Mouse (Mus musculus) midbrain, embryonic 14.5 days (tissue): ENCODE measurements around the gene Lrrk2. TPM values are rescaled to one million over a fixed set of nuclear protein-coding genes. Genes with fewer than 3 reads are reported as not detected.

ENCODE experiments used
- ATAC-seq: fragments of 200-750 bp; cut with Nextera tagmentation; 2 replicates; pipeline ENCODE4 v1.8.0; 2017; ENCODE audit warnings: moderate number of reproducible peaks, moderate library complexity; ENCODE audit not compliant: low FRiP score, low TSS enrichment
- DNase-seq: peaks from one replicate; pipeline ENCODE4 v3.0.0-alpha.2; 2015
- H3K27ac ChIP-seq: fragments of 300-500 bp; sonication (generic); replicated peaks from 2 replicates; pipeline ENCODE4 v1.5.1; 2014; ENCODE audit warnings: mild to moderate bottlenecking, low read depth, low read length, moderate library complexity
- H3K27me3 ChIP-seq: fragments of 300-500 bp; sonication (generic); 2 replicates; pipeline ENCODE4 v1.6.1; 2014; ENCODE audit warnings: low read length, control low read depth, mixed read lengths; ENCODE audit not compliant: control insufficient read depth, insufficient read depth
- H3K36me3 ChIP-seq: fragments of 300-500 bp; sonication (generic); 2 replicates; pipeline ENCODE4 v1.6.1; 2014; ENCODE audit warnings: low read length, control low read depth; ENCODE audit not compliant: control insufficient read depth, insufficient read depth
- H3K4me1 ChIP-seq: fragments of 300-500 bp; sonication (generic); 2 replicates; pipeline ENCODE4 v1.6.1; 2014; ENCODE audit warnings: mild to moderate bottlenecking, antibody characterized with exemption, low read length, control low read depth; ENCODE audit not compliant: control insufficient read depth, insufficient read depth
- H3K4me2 ChIP-seq: fragments of 300-500 bp; sonication (generic); 2 replicates; pipeline ENCODE4 v1.6.1; 2014; ENCODE audit warnings: mild to moderate bottlenecking, low read length, moderate library complexity
- H3K4me3 ChIP-seq: fragments of 300-500 bp; sonication (generic); replicated peaks from 2 replicates; pipeline ENCODE4 v1.5.1; 2014; ENCODE audit warnings: low read depth, low read length
- H3K9ac ChIP-seq: fragments of 300-500 bp; sonication (generic); replicated peaks from 2 replicates; pipeline ENCODE4 v1.6.1; 2014; ENCODE audit warnings: mild to moderate bottlenecking, low read length, moderate library complexity
- H3K9me3 ChIP-seq: fragments of 300-500 bp; sonication (generic); 2 replicates; pipeline ENCODE4 v1.6.1; 2016; ENCODE audit warnings: low read length, control low read depth, mixed read lengths; ENCODE audit not compliant: control insufficient read depth
- WGBS: fragments of 180-500 bp; shearing (Covaris S2); extraction: QIAGEN DNeasy Blood & Tissue Kit; methylation state at CpG from one replicate; pipeline ENCODE4 v1.1.7; 2014; 5-methylcytosine and 5-hydroxymethylcytosine counted together
- polyA plus RNA-seq: library from polyadenylated mRNA; unstranded; fragments of >200 nt; fragmentation: Nextera tagmentation; extraction: Ambion mirVana; gene quantifications from 2 replicates; pipeline ENCODE4 v1.2.1, GENCODE M21; 2014

The Lrrk2 gene
- polyA plus RNA-seq, 1 experiment from 2014 or later = 1.8 TPM

- Histone ChIP-seq H3K4me2 (no peak overlapping the region), H3K9ac (no peak overlapping the region), H3K9me3 (no peaks in the 10 kb centered on the region), H3K36me3 (no peaks in the 10 kb centered on the region), H3K27ac (no peak overlapping the region), H3K4me1 (no peaks in the 10 kb centered on the region), H3K27me3 (no peaks in the 10 kb centered on the region), H3K4me3 (no peak overlapping the region)
- 71% methylated on average over 1 of the region's 1 CpGs for WGBS
- ATAC-seq (no peak), DNase-seq (no peak)
Observed at GRCm38 (mm10) chr15:91700841-91701240, 27.9 kb downstream of the Lrrk2 start.

- Histone ChIP-seq H3K9ac (no peak overlapping the region), H3K4me3 (no peak overlapping the region), H3K27ac (no peak overlapping the region), H3K4me2 (no peak overlapping the region), H3K27me3 (no peaks in the 10 kb centered on the region), H3K4me1 (no peaks in the 10 kb centered on the region), H3K36me3 (no peaks in the 10 kb centered on the region), H3K9me3 (no peaks in the 10 kb centered on the region)
- no peak for ATAC-seq
- DNase-seq = peak; percentile 26
- 51% methylated on average over 8 of the region's 8 CpGs for WGBS
Observed at GRCm38 (mm10) chr15:91702991-91703715, 30.2 kb downstream of the Lrrk2 start.

GRCm38 (mm10) chr15:91704091-91704490 lies 31.1 kb downstream of the Lrrk2 start:
- H3K27ac ChIP-seq = no peak overlapping the region
- H3K27me3 ChIP-seq = no peaks in the 10 kb centered on the region
- DNase-seq (no peak), ATAC-seq (no peak)
- no peaks in the 10 kb centered on the region for H3K9me3 ChIP-seq
- H3K4me1 ChIP-seq = no peaks in the 10 kb centered on the region
- H3K9ac ChIP-seq = no peak overlapping the region
- H3K4me3 ChIP-seq = no peak overlapping the region
- H3K4me2 ChIP-seq = no peak overlapping the region
- 75% methylated on average over 7 of the region's 7 CpGs for WGBS
- no peaks in the 10 kb centered on the region for H3K36me3 ChIP-seq

- Histone ChIP-seq H3K27ac (no peak overlapping the region), H3K4me2 (peak overlapping the region; percentile 53), H3K9ac (no peak overlapping the region; the same call in 1 of the 2 replicates), H3K4me3 (peak overlapping the region; percentile 18), H3K4me1 (no peaks in the 10 kb centered on the region), H3K9me3 (no peaks in the 10 kb centered on the region), H3K36me3 (no peaks in the 10 kb centered on the region), H3K27me3 (no peaks in the 10 kb centered on the region)
- ATAC-seq (no peak), DNase-seq (peak; percentile 82)
- WGBS = 26% methylated on average over 29 of the region's 29 CpGs
Observed at GRCm38 (mm10) chr15:91709207-91710130, 36.5 kb downstream of the Lrrk2 start.

GRCm38 (mm10) chr15:91735216-91735922 lies 62.4 kb downstream of the Lrrk2 start:
- Histone ChIP-seq H3K9me3 (no peaks in the 10 kb centered on the region), H3K27me3 (no peaks in the 10 kb centered on the region), H3K36me3 (no peaks in the 10 kb centered on the region), H3K4me2 (no peak overlapping the region), H3K4me1 (no peaks in the 10 kb centered on the region), H3K9ac (no peak overlapping the region), H3K4me3 (no peak overlapping the region), H3K27ac (no peak overlapping the region)
- no peak for ATAC-seq
- 77% methylated on average over 14 of the region's 14 CpGs for WGBS
- no peak for DNase-seq

GRCm38 (mm10) chr15:91736791-91737533 lies 64.0 kb downstream of the Lrrk2 start:
- DNase-seq (peak; percentile 72), ATAC-seq (no peak)
- H3K4me1 ChIP-seq = no peaks in the 10 kb centered on the region
- no peaks in the 10 kb centered on the region for H3K9me3 ChIP-seq
- H3K27me3 ChIP-seq = no peaks in the 10 kb centered on the region
- WGBS = 51% methylated on average over 15 of the region's 15 CpGs
- no peak overlapping the region for H3K4me2 ChIP-seq
- no peak overlapping the region for H3K9ac ChIP-seq
- H3K4me3 ChIP-seq = no peak overlapping the region
- no peaks in the 10 kb centered on the region for H3K36me3 ChIP-seq
- no peak overlapping the region for H3K27ac ChIP-seq

GRCm38 (mm10) chr15:91738808-91739207 lies 65.8 kb downstream of the Lrrk2 start:
- Histone ChIP-seq H3K36me3 (no peaks in the 10 kb centered on the region), H3K9ac (no peak overlapping the region), H3K27me3 (no peaks in the 10 kb centered on the region), H3K4me1 (no peaks in the 10 kb centered on the region), H3K27ac (no peak overlapping the region), H3K4me2 (no peak overlapping the region), H3K9me3 (no peaks in the 10 kb centered on the region), H3K4me3 (no peak overlapping the region)
- 81% methylated on average over 9 of the region's 9 CpGs for WGBS
- DNase-seq = no peak
- no peak for ATAC-seq

GRCm38 (mm10) chr15:91745501-91745900 lies 72.5 kb downstream of the Lrrk2 start:
- Histone ChIP-seq H3K9ac (no peak overlapping the region), H3K4me1 (no peaks in the 10 kb centered on the region), H3K4me2 (no peak overlapping the region), H3K27ac (no peak overlapping the region), H3K36me3 (no peaks in the 10 kb centered on the region), H3K27me3 (no peaks in the 10 kb centered on the region), H3K9me3 (no peaks in the 10 kb centered on the region), H3K4me3 (no peak overlapping the region)
- DNase-seq (no peak), ATAC-seq (no peak)
- 91% methylated on average over 4 of the region's 4 CpGs for WGBS
